Mouse (Mus musculus): Measurements from ENCODE around the gene Slc4a5. TPM values are rescaled to one million over a fixed set of nuclear protein-coding genes. Genes with fewer than 3 reads are reported as not detected.
A peak's percentile ranks its signal among the peaks of the same experiment; 100 is the strongest.

Gene Slc4a5
- total RNA-seq, 1 experiment from 2014 or later = not detected

DNA sequence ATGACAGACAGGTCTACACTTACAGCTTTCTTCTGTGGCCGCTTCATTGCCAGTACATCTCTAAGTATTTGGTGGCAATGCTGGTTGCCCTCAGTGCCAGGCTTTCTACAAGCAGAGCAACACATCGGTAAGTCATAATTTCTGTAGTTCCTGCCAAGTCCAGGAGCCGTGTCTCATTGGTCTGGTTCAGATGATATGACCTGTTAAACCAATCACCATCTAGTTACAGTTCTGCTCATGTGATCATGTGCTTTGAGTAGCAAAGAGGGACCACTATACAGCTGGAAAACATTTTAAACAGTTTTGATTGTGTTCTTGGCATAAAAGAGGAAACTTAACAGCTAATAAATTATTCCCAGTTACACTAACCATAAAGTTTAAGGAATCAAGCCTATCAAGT lies 128.3 kb downstream of the Slc4a5 start:
- no peak for ATAC-seq (replicated peaks; ENCODE audit: low read depth, poor library complexity, severe bottlenecking)

DNA sequence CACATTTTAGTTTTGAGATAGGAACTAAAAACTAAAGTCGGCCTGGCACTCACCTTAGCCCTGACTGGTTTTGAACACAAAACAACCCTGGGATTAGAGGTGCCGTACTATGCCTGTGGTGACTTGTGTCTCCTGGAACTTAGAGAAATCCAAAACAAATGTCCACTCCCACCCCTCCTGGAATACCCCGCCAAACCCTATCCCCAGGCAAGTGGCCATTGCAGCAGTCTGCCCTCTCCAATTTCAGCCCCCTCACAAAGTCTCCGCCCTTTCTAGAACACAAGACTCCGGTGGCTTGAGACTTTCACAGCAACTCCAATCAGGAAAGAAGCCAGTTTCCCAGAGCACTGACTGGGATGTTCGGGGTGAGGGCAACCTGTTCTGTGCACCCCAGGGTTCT lies 129.2 kb downstream of the Slc4a5 start, which contains the start of gene Bola3:
Gene Bola3, plus strand, starts transcription at position 275 of the 400 bp plus-strand sequence.
- peak; percentile 34 for ATAC-seq (replicated peaks; ENCODE audit: low read depth, poor library complexity, severe bottlenecking)

DNA sequence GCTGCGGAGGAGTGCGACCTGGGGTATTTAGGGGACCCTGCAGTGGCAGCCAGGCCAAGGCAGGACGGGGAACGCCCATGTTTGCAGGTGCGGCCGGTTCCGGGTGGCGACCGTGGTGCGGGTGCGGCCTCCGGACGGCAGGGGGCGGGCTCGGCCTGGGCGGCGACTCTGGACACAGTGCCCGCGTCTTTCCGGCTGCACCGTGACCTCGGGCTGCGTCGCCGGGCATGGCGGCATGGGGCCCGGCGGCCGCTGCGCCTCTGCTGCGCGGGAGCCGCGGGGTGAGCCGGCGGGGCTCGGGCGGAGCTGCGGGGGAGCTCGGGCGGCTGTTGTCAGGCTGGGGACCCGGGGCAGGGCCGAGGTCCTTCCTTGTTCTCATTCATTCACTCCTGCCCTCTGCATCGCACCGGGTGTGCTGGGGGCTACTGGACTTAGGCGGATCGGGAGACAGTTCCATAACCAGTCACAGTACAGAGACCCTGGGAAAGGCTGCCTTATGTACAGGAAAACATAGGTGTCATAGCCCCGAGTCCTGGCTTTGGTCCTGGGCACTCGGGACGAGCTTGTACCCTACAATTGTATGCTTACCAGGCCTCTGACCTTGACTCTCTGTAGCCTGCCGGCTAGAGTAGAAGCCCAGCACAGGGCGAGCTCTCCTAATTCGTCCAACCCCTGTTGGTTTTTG lies 129.8 kb downstream of the Slc4a5 start:
- peak; percentile 97 for ATAC-seq (replicated peaks; ENCODE audit: low read depth, poor library complexity, severe bottlenecking)

DNA sequence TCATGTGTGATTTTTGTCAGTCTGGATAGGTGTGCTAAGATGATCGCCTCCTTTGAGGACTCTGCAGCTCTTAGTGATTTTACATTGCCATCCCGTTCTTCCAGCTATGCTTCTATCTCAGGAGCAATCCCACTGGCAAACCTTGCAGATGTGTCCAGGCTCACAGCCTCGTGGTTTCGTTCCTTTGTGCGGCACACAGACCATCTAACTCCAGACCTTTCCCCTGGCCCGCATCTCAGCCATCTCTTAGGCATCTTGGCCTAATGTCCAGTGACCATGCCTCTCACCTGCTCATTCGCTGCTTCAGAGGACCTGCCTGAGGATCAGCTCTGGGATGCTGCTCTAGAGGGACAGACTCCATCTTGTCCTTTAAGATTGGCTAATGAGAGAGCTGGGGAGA lies 130.5 kb downstream of the Slc4a5 start:
- ATAC-seq (replicated peaks; ENCODE audit: low read depth, poor library complexity, severe bottlenecking) = no peak

DNA sequence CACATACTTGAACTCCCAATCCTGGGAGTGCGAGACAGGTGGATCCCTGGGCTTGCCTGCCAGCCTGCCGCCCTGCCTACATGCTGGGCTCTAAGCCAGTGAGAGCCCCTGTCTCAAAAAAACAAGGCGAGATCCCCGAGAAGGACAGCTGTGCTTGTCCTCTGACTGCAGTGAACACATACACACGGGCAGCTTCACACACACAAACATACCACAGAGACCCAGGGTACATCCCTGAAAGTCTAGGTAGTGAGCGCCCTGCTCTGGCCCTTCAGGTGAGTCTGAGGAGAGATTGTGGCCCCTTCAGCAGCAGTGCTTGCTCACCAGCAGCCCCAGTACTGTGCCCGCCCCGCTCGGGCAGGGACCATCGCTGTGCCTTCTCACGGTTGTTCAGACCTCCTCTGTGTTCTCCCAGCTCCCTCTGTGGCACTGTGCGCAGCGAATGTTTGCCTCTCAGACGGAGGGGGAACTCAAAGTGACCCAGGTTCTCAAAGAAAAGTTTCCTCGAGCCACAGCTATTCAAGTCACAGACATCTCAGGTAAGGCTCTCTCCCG lies 131.3 kb downstream of the Slc4a5 start:
- ATAC-seq (replicated peaks; ENCODE audit: low read depth, poor library complexity, severe bottlenecking) = no peak

DNA sequence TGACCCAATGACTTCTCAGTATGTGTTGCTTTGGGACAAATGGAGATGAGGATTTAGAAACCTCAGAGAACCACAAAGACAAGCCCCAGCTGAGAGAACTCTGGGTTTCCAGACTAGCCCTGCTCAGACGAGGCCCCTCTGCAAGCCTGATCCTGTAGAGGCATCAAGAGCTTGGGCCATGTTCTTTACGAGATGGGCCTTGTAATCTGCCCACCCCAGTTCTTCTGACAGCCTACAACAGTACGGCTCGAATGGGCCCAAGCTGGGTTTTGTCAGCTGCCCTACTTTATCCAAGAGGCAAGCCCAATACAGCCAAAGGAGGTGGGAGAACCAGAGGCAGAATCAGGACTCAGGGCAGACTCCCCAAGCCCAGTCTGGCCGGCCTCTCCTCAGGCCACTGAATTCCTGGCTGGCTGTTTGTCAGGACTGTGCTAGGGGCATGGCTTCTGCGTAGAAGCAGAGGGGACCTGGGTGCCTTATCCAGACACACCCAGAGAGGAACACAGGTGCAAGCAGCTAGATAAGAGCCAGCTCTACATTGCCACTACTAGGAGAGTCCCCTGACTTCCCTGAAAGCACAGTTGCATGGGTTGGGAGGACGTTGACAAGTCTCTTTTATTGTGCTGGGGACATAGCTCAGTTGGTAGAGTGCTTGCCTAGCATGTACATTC lies 132.0 kb downstream of the Slc4a5 start:
- ATAC-seq (replicated peaks; ENCODE audit: low read depth, poor library complexity, severe bottlenecking) = peak; percentile 53

DNA sequence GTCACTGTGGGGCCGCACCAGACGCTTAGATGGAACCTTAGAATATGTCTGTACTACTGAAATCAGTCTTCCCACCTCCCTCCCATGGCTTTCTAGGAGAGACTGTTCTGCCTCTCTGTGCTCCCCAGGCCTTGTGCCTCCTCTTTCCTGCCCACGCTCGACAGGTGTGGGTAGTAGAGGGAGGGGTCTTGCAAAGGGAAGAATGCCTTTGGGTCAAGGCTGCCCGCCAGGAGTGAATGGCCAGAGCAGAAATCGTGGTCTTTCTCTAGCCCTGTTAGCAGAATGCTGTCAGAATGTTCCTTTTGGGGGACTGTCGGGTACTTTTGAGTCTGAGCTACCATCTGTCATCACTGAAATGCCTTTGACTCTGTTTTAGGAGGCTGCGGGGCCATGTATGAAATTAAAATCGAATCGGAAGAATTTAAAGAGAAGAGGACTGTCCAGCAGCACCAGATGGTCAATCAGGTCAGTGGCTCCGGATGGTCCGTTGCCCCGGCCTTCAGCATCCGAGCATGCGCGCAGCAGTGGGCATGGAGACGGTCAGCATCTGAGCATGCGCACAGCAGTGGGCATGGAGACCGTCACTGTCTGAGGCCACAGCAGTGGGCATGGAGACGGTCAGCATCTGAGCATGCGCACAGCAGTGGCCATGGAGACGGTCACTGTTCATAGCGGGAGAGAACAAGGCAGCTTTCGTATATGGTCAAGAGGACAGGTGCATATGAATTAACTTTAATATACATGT lies 133.2 kb downstream of the Slc4a5 start:
- ATAC-seq (replicated peaks; ENCODE audit: low read depth, poor library complexity, severe bottlenecking) = no peak

Other genes with a start within 250 kb of the Slc4a5 start
- gene Dok1, start 186.4 kb upstream of the Slc4a5 start, total RNA-seq (2017) = 13.2 and 15.2 TPM in 2 replicates
- 1.4 and 2.1 TPM in 2 replicates for gene Loxl3, start 185.7 kb upstream of the Slc4a5 start, total RNA-seq (2017)
- gene Aup1, start 165.3 kb upstream of the Slc4a5 start, total RNA-seq (2017) = 100 and 115 TPM in 2 replicates
- 46.3 and 65.5 TPM in 2 replicates for gene Htra2, start 164.6 kb upstream of the Slc4a5 start, total RNA-seq (2017)
- 0.78 TPM in 1 of 2 replicates, not detected in the other for gene Dqx1, start 162.0 kb upstream of the Slc4a5 start, total RNA-seq (2017)
- gene Tlx2, start 149.5 kb upstream of the Slc4a5 start, total RNA-seq (2017) = not detected in 2 replicates
- gene Pcgf1, start 142.0 kb upstream of the Slc4a5 start, total RNA-seq (2017) = 9.3 and 16.8 TPM in 2 replicates
- not detected in 2 replicates for gene Lbx2, start 133.5 kb upstream of the Slc4a5 start, total RNA-seq (2017)
- 0.41 TPM in 1 of 2 replicates, not detected in the other for gene Ccdc142, start 118.2 kb upstream of the Slc4a5 start, total RNA-seq (2017)
- gene Gm42688, start 118.2 kb upstream of the Slc4a5 start, total RNA-seq (2017) = 2.1 and 3.1 TPM in 2 replicates
- gene Mrpl53, start 110.8 kb upstream of the Slc4a5 start, total RNA-seq (2017) = 25.3 and 30.0 TPM in 2 replicates
- 80.9 and 86.2 TPM in 2 replicates for gene Mogs, start 104.3 kb upstream of the Slc4a5 start, total RNA-seq (2017)
- gene Wbp1, start 98.3 kb upstream of the Slc4a5 start, total RNA-seq (2017) = 70.1 and 85.3 TPM in 2 replicates
- gene Ino80b, start 94.4 kb upstream of the Slc4a5 start, total RNA-seq (2017) = 40.2 and 58.8 TPM in 2 replicates
- 0.96 and 3.9 TPM in 2 replicates for gene Rtkn, start 84.4 kb upstream of the Slc4a5 start, total RNA-seq (2017)
- gene Wdr54, start 63.4 kb upstream of the Slc4a5 start, total RNA-seq (2017) = not detected in 2 replicates
- gene 1700003E16Rik, start 63.4 kb upstream of the Slc4a5 start, total RNA-seq (2017) = not detected in 2 replicates
- 50.2 and 52.2 TPM in 2 replicates for gene Dctn1, start 53.9 kb upstream of the Slc4a5 start, total RNA-seq (2017)
- 24.1 and 27.0 TPM in 2 replicates for gene Mthfd2, start 106.1 kb downstream of the Slc4a5 start, total RNA-seq (2017)
- 112 and 127 TPM in 2 replicates for gene Mob1a, start 106.2 kb downstream of the Slc4a5 start, total RNA-seq (2017)
- 89.1 and 97.5 TPM in 2 replicates for gene Bola3, start 129.3 kb downstream of the Slc4a5 start, total RNA-seq (2017)
- gene Tet3, start 239.3 kb downstream of the Slc4a5 start, total RNA-seq (2017) = 17.6 and 24.2 TPM in 2 replicates